Mouse (Mus musculus): ENCODE results near the gene Tmco4.
A peak's percentile ranks its signal among the peaks of the same experiment; 100 is the strongest.

The Tmco4 gene

DNA sequence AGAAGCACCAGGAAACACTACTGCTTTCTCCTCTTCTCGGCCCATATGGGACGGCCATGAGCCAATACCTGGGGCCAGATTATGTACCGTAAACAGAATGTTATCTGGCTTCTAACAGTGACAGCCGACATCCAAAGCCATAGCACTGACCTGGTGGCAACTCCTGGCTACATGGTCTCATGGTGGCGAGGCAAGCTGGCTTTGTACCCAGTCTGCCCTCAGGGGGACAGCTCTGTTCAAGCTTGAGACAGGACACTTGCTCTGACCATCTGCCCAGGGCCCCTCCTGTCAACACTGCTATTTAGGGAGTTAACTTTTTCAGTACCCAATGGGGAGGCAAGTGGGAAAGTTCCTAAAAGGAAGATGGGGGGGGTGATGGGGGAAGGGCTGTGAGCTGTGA, 84.6 kb downstream of the Tmco4 start:
- no peak for DNase-seq (ENCODE audit: low spot score)

DNA sequence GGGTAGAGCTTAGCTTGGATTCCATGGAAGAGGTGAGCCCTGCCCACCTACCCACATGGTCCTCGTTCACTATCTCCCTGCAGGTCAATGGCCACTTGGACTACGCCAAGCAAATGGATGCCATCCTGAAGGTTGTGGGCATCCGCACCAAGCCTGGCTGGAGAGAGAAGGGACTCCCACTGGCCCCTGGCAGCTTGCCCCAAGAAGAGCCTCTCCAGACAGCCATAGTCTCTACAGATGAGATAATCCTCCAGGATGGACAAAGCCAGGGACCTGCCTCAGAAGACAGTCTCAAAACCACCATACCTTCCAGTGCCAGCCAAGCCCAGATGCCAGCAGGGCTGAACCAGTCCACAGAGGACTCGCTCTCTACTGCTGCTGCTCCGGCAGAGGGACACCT, 85.3 kb downstream of the Tmco4 start:
- DNase-seq (ENCODE audit: low spot score): no peak

DNA sequence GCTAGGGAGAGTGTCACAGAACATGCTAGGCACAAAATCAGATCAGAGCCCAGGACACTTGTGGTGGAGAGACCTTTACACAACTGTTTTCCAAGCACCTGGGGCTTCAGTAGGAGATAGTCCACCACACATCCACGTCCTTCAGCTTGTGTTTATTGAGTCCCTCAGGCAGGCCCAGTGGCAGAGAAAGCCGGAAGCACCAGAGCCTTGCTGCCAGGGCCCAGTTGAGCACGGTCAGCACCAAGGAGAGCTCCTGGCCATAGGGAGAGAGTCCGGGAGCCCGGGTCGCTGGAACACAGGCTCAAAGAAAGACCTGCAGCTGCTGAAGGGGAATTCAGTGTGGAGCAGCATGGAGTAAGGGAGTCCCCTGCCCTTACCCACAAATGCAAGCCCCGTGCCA, 86.9 kb downstream of the Tmco4 start:
- DNase-seq (ENCODE audit: low spot score): no peak

DNA sequence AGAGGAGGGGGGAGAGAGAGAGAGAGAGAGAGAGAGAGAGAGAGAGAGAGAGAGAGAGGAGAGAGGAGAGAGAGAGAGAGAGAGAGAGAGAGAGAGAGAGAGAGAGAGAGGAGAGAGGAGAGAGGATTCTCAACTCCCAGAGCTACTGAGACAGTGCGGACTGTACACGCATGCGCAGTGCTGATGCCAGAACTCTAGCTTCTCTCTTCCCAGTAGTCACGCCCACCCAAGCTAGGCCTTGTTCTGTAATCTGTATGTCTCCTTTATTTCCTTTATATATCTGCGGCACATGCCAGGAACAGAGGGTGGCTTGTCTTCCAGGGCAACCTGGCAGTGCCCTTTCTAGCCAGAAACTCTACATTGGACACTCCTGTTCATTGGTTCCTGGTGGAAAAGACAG, 92.1 kb downstream of the Tmco4 start:
- no peak for DNase-seq (ENCODE audit: low spot score)

DNA sequence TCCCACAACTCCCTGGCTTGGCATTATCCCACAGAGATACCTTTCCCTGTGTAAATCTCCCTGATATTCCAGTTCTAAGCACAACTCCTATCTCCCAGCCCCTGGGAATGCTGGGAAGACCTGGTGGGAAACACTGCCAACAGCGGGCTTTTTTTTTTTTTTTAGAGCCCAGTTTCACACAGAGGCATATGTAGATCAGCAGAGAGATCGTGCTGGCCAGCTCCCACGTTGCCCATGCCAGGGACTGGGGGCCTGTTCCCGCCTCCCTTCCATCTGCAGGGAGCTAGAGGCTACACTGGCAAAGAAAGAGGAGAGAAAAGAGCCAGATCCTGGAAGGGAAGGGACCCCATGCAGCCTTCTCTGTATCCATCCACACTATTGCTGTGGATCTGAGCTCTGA, 95.6 kb downstream of the Tmco4 start:
- DNase-seq (ENCODE audit: low spot score): no peak

DNA sequence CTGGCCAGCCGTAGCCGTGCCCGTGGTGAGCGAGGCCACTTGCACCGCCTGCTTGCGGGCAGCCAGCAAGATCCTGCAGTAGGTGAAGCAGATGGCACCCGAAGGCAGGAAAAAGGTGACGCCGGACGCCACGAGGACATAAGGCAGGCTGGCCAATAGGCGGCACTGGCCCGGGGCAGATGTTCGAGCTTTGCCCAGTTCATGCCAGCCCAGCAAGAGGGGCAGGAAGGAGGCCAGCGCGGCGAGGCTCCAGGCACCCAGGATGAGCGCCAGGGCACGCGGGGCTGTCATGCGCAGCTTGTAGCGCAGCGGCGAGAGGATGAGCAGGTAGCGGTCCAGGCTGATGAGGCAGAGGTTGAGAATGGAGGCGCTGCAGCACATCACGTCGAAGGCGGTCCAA, 101.4 kb downstream of the Tmco4 start:
- DNase-seq (ENCODE audit: low spot score): no peak

DNA sequence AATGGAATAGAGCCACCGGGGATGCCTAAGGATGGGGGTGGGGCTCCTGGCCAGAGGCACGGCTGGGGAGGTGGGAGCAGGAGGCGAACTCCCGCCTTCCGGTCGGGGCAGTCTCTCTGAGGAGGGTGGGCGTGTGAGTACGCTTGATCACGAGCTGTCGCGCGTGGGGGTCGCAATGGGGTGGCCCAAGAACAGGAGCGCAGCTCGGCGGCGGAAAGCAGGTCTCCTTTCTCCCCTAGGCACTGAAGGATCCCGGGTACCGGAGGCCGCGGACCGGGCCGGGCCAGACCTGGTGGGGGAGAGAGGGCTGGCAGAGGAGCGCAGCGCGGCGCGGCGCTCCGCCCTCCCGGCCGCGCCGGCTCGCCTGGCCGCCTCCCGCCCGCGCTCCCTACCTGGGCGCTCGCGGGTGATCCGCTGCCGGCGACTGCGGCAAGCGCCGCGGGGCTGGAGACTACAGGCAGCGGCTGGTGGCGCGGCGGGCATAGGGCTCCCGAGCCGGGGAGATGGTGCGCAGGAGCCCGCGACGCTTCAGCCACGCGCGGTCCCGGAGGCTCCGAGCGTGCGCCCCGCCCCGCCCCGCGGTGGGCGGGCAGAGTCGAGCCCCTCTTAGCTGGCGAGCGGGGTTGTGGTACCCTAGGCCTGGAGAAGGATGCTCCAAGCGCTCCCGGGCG, 102.5 kb downstream of the Tmco4 start, which contains the start of gene Htr6:
TSS of gene Htr6 (minus strand) at position 530 of the 671 bp plus-strand sequence.
- no peak for DNase-seq (ENCODE audit: low spot score)

DNA sequence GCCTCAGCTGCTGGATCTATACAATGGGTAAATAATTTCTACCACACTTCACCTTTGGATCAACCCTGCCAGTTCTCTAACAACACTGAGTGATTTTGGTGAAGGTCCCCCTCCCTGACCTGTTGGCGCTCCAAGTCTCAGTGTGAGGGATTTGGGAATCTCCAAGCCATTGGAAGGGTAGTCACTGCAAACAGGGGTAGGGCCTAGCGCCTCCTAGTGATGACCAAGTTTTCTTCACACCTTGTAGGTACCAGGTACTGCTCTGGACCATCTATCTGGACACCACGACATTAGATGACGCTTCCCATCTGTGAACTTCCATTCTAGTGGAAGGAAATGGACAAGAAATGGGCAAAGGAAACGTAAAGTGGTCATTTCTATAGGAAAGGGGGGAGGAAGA, 103.2 kb downstream of the Tmco4 start:
- no peak for DNase-seq (ENCODE audit: low spot score)

DNA sequence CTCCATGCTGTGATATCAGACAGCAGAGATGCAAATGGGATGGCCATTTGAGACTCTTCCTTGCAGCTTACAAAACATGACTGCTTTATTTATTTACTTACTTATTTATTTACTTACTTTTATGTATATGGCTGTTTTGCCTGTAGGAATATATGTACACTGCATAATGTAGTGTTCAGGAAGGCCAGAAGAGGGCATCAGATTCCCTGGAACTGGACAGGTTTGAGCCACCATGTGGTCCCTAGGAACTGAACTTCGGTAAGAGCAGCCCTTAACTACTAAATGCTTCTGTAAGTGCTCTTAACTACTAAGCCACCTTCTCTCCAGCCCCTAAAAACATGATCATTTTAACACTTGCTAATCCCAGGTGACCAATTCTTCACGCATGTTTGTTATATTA, 105.6 kb downstream of the Tmco4 start:
- DNase-seq (ENCODE audit: low spot score): no peak

DNA sequence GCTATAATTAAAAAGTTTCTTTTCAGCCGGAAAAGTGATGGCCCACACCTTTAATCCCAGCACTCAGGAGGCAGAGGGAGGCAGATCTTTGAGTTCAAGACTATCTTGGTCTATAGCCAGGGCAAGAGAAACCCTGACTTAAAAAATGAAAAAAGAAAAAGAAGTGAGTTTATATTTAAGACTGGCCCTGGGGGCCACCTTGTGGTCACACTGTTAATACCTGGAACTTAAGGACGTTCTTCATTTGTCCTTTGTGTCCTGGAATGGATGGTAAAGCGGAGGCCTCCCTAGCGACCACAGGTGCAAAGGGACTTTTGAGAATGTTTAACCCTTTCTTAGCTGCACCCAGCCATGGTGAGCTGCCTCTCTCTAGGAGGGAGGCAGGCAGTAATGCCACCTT, 106.0 kb downstream of the Tmco4 start:
- no peak for DNase-seq (ENCODE audit: low spot score)

DNA sequence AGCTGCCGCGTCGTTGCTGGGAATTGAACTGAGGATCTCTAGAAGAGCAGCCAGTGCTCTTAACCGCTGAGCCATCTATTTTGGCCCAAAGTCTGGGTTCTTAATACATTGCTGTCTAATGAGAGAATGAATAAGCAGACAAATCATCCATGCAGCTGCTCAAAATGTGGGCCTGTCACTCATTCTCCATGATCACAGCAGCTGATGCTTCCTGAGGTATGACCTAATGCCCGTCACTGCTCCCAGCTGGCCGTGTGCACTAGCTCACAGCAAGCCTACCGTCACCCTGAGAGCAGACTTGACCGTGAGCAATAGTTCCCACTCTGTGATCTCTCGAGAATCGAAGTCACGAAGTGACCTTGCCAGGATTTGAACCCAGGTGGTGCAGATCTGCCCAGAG, 106.8 kb downstream of the Tmco4 start:
- DNase-seq (ENCODE audit: low spot score): no peak

DNA sequence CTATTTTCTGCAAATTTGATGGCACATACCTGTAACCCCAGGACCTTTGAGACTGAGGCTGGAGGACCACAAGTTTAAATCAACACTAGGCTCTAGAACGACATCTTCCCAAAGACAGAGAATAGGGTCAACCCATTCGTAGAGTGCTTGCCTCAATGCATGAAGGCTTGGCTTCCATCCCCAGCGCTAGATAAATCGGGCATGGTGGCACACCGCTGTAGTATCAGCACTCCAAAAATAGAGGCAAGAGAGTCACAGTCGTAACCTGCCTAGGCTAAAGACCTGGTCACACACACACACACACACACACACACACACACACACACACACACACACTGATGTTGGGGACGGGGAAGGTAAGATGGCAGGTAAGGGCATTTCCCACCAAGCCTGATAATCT, 107.6 kb downstream of the Tmco4 start:
- DNase-seq (ENCODE audit: low spot score): no peak

DNA sequence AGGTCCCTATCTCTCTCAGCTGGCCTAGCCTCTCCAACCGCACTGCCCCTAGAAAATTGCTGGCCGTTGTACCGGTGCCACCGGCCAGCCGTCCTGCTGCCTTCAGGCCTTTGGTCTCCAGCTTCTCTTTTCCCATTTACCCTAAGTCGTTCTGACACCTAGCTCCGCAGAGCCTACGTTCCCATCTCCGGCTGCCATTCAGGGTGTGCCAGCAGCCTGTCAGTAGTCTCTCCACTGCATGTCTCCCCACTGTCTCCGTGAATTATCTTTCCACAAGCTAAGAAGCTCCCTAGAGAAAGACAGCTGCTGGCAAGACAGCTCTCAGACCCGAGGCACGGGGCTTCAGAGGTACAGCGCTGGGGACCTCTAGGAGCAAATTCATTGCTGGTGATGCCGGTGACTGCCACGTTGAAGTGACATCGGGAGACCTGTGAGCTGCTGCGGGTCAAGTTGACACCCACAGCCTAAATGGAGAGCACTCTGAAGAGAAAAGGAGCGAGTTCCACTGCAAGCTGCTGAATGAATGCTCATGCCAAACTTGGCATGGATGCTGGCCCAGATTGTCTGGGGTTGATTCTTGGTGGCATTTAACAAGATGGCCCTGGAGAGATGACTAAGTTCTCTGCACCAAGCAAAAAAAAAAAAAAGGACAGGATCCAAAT, 108.7 kb downstream of the Tmco4 start:
- DNase-seq (ENCODE audit: low spot score): no peak

DNA sequence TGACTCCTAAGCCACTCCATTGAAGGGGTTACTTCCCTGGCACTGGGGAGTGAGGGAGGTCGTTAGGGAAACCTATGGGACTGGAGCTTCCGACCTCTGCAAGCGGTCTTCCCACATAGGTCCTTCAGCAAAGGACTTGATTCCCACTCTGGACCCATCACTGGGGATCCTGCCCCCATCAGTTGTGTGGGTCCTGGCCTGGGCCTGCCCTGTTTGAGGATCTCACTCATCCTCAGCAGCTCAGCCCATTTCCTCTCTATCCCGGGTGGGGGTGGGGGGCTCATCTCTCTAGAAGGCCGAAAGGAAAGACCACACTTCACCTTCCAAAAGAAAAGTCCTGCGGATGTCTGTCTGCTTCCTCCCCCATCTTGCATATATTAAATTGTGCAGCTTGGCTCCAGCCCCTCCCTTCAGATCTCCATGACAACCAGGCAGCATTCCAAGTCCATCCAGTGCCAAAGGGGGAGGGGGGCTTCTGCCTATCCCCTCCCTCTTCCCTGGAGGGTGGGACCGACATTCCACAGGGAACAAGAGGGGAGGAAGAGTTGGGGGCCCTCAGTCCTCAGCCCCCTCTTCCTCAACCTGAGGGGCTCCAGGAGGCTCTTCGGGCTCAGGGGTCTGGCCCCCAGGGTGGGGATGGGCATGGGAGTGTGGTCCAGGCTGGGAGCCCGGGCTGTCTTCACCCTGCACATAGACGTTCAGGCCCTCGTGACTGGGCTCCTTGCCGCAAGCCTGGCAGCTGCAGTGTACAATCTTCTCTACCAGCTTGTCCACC, 110.3 kb downstream of the Tmco4 start:
- DNase-seq (ENCODE audit: low spot score): no peak

DNA sequence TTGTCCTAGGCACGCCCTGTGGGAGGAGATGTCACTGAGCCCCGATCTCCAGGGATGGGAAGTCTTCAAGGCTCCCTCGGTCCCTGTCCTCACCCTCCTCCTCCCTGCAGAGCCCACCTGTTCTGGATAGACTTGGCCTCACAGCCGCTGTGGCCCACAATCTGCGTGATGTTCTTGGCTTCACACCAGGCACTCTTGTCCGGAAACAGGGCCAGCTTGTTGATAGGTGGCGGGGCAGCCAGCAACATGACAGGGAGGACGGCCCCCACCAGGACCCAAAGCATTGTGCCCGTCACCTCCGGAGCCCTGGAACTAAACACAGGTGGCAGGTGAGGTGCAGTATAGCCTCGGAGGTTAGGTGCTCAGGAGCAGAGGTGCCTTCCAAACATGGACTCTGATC, 112.6 kb downstream of the Tmco4 start:
- DNase-seq (ENCODE audit: low spot score): no peak

DNA sequence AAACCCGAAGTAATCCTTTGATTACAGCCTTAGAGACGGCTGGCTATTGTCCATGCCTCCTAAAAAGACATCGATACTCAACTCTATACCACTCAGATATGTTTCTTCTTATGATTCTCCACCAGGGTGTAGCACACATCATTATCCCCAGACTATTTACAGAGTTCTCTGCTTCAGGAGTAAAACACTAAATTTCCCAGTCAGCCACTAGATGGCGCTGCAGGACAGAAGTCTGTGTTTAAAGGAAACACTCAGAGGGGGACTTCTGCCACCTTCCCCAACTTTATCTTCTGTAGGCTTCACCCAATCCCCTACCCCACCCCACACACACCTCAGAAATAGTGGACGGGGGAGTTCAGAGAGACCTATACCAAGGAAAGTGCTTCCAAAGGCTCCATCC, 113.3 kb downstream of the Tmco4 start:
- DNase-seq (ENCODE audit: low spot score): peak; percentile 65

DNA sequence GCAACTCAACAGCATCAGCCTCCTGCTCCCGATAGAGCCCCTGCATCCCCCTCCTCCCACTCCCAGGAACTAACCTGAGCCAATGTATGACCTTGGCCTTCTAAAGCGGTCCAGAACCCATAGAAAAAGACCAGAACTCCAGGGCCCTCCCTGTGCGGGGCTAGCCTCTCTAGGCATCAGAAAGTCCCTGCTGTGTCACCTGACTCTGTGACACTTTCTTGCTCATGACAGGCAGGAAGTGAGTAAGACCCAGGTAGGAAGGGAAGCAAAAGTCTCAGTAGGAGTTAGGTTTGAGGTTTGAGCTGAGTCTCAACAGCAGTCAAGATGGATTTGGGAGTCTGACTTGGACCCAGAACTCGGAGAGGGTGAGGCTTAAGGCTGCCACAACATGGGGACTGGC, 114.3 kb downstream of the Tmco4 start:
- DNase-seq (ENCODE audit: low spot score): no peak

DNA sequence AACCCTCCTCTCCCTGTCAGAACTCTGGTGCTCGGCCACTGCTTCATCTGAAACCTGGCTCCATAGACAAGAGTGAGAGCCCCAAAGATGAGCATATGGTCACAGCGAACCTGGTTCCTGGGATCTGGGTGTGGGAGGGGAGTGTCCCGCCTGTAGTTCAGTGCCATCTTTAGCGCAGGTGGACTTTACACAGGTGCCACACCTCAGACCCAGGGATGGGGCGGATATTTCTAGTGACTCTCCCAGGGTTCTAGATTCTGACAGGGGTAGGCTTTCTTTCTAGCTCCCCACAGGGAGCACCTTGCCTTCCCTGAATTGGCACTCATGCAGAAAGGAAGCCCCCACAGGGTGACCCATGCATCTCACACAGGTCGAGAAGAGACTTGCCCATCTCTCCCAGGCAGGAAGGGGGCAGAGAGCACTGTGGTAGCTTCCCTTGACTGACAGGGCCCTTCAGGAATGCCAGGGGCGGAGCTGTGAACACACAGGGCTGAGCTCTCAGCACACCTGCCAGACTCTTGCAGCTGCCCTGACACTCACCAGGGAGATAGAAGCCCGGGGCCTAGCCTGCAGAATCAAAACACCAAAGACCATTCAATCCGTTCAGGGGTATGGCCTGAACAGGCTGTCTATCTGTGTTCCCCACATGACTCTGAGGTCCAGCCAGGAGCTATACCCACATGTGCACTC, 116.4 kb downstream of the Tmco4 start:
- DNase-seq (ENCODE audit: low spot score): no peak

DNA sequence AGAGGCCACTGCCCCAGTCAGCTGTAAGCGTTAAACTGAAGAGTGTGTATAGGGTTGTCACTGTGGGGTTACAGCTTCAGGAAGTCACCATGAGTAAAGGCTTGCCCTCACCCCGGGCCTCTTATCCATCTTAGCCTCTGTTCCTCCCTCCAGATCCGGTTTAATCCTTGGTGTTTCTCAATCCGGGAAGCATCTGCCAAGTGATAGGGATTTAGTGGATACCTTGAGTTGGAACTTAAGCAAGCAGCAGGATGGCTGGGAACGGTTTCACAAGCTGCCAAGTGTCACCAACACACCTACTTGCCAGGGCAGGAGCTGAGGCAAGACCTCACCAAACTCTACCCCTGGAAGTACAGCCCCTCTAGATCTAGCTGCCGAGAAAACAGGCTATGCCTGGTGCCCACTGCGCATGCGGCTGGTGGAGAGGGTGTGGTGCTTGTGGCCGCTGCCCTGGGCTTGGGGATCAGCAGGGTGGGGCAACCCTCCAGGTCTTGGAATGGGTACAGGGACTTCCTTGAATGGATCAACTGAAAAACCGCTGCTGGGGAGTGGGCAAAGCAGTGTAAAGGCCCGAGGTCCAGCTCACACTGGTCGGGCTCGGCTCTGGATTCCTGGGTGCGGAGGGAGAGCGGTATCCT, 117.7 kb downstream of the Tmco4 start:
- no peak for DNase-seq (ENCODE audit: low spot score)

DNA sequence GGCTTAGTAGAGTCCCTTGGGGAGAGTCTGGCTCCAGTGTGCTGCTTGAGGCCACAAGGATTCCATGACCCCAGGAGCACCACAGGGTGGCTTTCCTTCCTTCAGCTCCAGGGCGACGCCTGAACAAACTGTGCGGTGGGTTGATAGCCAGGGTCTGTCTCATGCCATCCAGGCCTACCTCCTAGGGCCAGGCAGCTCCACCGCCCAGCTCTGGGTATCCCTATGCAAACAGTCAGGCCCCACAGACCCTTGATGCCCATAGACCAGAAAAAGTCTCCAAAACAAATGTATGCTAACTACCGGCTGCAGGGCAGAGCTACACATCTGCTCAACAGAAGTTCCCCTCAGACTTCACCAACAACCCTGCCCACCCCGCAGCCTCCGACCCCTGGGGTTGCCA, 118.4 kb downstream of the Tmco4 start:
- no peak for DNase-seq (ENCODE audit: low spot score)

DNA sequence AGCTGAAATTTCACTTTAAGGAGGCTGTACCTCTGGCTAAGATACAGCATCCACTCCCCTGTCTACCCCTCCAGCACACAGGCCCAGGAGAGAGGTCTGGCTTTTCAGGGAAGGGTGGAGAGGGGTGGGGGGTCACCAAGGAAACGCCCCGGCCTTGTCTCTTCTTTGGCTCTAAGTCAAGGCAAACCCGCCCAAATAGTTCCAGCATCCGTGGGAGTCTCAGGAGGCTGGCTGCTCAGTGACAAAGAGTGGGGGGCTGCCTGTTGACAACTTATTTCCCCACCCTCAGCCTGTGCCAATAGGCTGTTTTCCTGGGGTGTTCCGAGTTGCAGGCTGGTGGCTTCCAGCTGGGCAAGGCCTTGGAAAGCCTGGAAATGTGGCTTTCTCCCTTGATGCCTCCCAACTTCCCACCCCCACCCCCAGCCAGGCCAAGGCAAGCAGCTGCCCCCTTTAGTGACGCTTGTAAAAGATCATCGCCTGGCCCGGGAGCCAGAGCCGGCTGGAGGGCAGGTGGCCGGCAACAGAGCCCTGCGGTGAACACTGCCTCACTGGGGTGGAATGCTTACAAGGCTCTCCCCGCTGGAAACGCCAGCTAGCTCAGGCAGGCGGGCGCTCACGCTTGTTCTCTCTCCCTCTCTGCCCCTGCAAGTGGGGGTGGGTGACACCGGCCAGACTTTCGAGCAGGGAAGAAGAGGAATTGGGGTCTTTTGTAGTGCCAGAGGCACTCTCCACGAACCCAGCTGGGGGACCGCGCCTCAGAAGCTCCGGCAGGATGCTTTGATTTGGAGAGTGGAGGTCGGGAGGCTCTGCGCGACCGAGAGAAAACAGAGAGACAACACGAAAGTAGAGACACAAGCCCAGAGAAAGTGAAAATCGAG, 119.0 kb downstream of the Tmco4 start:
- no peak for DNase-seq (ENCODE audit: low spot score)

Measured in urinary bladder, postnatal 10 days (tissue).